Mouse (Mus musculus) heart, embryonic 16.5 days (tissue): Measurements from ENCODE around the gene Mall. TPM values are rescaled to one million over a fixed set of nuclear protein-coding genes. Genes with fewer than 3 reads are reported as not detected.

Experiments
- ATAC-seq: fragments of 200-750 bp; cut with Nextera tagmentation; replicated peaks from 2 replicates; pipeline ENCODE4 v1.8.0; 2017; ENCODE audit warnings: moderate number of reproducible peaks; ENCODE audit not compliant: insufficient read depth, low FRiP score; ENCODE audit errors: extremely low read depth
- H3K27ac ChIP-seq: fragments of 300-500 bp; sonication (generic); 2 replicates; pipeline ENCODE4 v1.5.1; 2014; ENCODE audit warnings: mild to moderate bottlenecking, low read length, control low read depth, moderate library complexity
- H3K27me3 ChIP-seq: fragments of 300-500 bp; sonication (generic); 2 replicates; pipeline ENCODE4 v1.6.1; 2014; ENCODE audit warnings: low read length, mixed read lengths; ENCODE audit not compliant: control insufficient read depth, insufficient read depth
- H3K36me3 ChIP-seq: fragments of 300-500 bp; sonication (generic); 2 replicates; pipeline ENCODE4 v1.6.1; 2014; ENCODE audit not compliant: control insufficient read depth, insufficient read depth
- H3K4me1 ChIP-seq: fragments of 300-500 bp; sonication (generic); 2 replicates; pipeline ENCODE4 v1.6.1; 2014; ENCODE audit warnings: low read length, mixed read lengths; ENCODE audit not compliant: control insufficient read depth, insufficient read depth
- H3K4me2 ChIP-seq: fragments of 300-500 bp; sonication (generic); 2 replicates; pipeline ENCODE4 v1.6.1; 2014; ENCODE audit warnings: low read depth, mild to moderate bottlenecking, control low read depth, low read length
- H3K4me3 ChIP-seq: fragments of 300-500 bp; sonication (generic); 2 replicates; pipeline ENCODE4 v1.5.1; 2014; ENCODE audit warnings: mild to moderate bottlenecking, control low read depth, low read length
- H3K9ac ChIP-seq: fragments of 300-500 bp; sonication (generic); 2 replicates; pipeline ENCODE4 v1.6.1; 2014; ENCODE audit warnings: low read length, control low read depth
- H3K9me3 ChIP-seq: fragments of 300-500 bp; sonication (generic); replicated peaks from 2 replicates; pipeline ENCODE4 v1.6.1; 2016; ENCODE audit warnings: low read length; ENCODE audit not compliant: control insufficient read depth
- WGBS: fragments of 180-500 bp; shearing (Covaris S2); extraction: QIAGEN DNeasy Blood & Tissue Kit; methylation state at CpG from one replicate; pipeline ENCODE4 v1.1.7; 2014; 5-methylcytosine and 5-hydroxymethylcytosine counted together
- polyA plus RNA-seq: library from polyadenylated mRNA; unstranded; fragments of >200 nt; fragmentation: Nextera tagmentation; extraction: Ambion mirVana; gene quantifications from 2 replicates; pipeline ENCODE4 v1.2.1, GENCODE M21; 2015

Gene Mall
- polyA plus RNA-seq, 1 experiment from 2014 or later = 9.5 TPM

- Histone ChIP-seq H3K9ac (no peak overlapping the region), H3K4me2 (no peak overlapping the region), H3K27me3 (no peaks in the 10 kb centered on the region), H3K36me3 (no peaks in the 10 kb centered on the region), H3K4me3 (no peak overlapping the region), H3K9me3 (no peaks in the 10 kb centered on the region), H3K4me1 (no peaks in the 10 kb centered on the region), H3K27ac (peak overlapping the region; percentile 79)
- ATAC-seq = peak; percentile 85
- WGBS = 61% methylated on average over 6 of the region's 6 CpGs
These were observed 7.0 kb upstream of the Mall start for GRCm38 (mm10) chr2:127736631-127737209.

GRCm38 (mm10) chr2:127735512-127736145 is 5.9 kb upstream of the Mall start:
- H3K4me3 ChIP-seq = no peak overlapping the region
- 74% methylated on average over 9 of the region's 9 CpGs for WGBS
- peak overlapping the region; percentile 69 for H3K27ac ChIP-seq
- no peak overlapping the region for H3K9ac ChIP-seq
- H3K9me3 ChIP-seq = no peaks in the 10 kb centered on the region
- H3K36me3 ChIP-seq = no peaks in the 10 kb centered on the region
- no peak overlapping the region for H3K4me2 ChIP-seq
- H3K27me3 ChIP-seq = no peaks in the 10 kb centered on the region
- H3K4me1 ChIP-seq = 0 out of 2 replicates have a peak, but pooled peaks cover 2% of the 10 kb centered on the region
- no peak for ATAC-seq

- Histone ChIP-seq H3K4me2 (no peak overlapping the region), H3K9me3 (no peaks in the 10 kb centered on the region), H3K36me3 (no peaks in the 10 kb centered on the region), H3K27me3 (no peaks in the 10 kb centered on the region), H3K4me3 (no peak overlapping the region), H3K27ac (no peak overlapping the region), H3K4me1 (0 out of 2 replicates have a peak, but pooled peaks cover 3% of the 10 kb centered on the region), H3K9ac (no peak overlapping the region)
- ATAC-seq = no peak
- WGBS = 75% methylated on average over 5 of the region's 5 CpGs
These were observed 5.2 kb upstream of the Mall start for GRCm38 (mm10) chr2:127734889-127735288.

- H3K4me3 ChIP-seq = no peak overlapping the region
- no peaks in the 10 kb centered on the region for H3K27me3 ChIP-seq
- H3K9me3 ChIP-seq = no peaks in the 10 kb centered on the region
- WGBS = 65% methylated on average over 7 of the region's 7 CpGs
- no peak for ATAC-seq
- no peak overlapping the region; the same call in 1 of the 2 replicates for H3K4me2 ChIP-seq
- 0 out of 2 replicates have a peak overlapping the region, but pooled peaks have one; percentile 0 for H3K27ac ChIP-seq
- peaks cover 5% of the 10 kb centered on the region; the same call in 1 of the 2 replicates for H3K4me1 ChIP-seq
- no peaks in the 10 kb centered on the region for H3K36me3 ChIP-seq
- H3K9ac ChIP-seq = no peak overlapping the region
These were observed 717 bp upstream of the Mall start for GRCm38 (mm10) chr2:127730301-127730997.

GRCm38 (mm10) chr2:127728661-127729450 is 876 bp downstream of the Mall start:
- Histone ChIP-seq H3K36me3 (no peaks in the 10 kb centered on the region), H3K4me1 (peaks cover 5% of the 10 kb centered on the region; the same call in 1 of the 2 replicates), H3K9me3 (no peaks in the 10 kb centered on the region), H3K4me2 (peak overlapping the region; percentile 58), H3K9ac (no peak overlapping the region; the same call in 1 of the 2 replicates), H3K27ac (peak overlapping the region; percentile 76), H3K4me3 (peak overlapping the region; percentile 40), H3K27me3 (no peaks in the 10 kb centered on the region)
- 0 out of 2 replicates have a peak, but pooled peaks have one; percentile 34 for ATAC-seq
- 40% methylated on average over 15 of the region's 15 CpGs for WGBS

GRCm38 (mm10) chr2:127728146-127728545 is 1.6 kb downstream of the Mall start:
- no peak for ATAC-seq
- Histone ChIP-seq H3K27me3 (no peaks in the 10 kb centered on the region), H3K4me2 (peak overlapping the region; percentile 58; the same call in 1 of the 2 replicates), H3K4me3 (peak overlapping the region; percentile 24), H3K36me3 (no peaks in the 10 kb centered on the region), H3K9ac (no peak overlapping the region), H3K4me1 (peaks cover 5% of the 10 kb centered on the region), H3K27ac (peak overlapping the region; percentile 76), H3K9me3 (no peaks in the 10 kb centered on the region)
- 63% methylated on average over 6 of the region's 6 CpGs for WGBS

- Histone ChIP-seq H3K4me2 (no peak overlapping the region), H3K4me1 (peaks cover 12% of the 10 kb centered on the region), H3K9ac (no peak overlapping the region), H3K4me3 (no peak overlapping the region), H3K36me3 (no peaks in the 10 kb centered on the region), H3K27ac (peak overlapping the region; percentile 90), H3K27me3 (no peaks in the 10 kb centered on the region; the same call in 1 of the 2 replicates), H3K9me3 (no peaks in the 10 kb centered on the region)
- WGBS = 48% methylated on average over 4 of the region's 4 CpGs
- ATAC-seq = no peak
These were observed 6.5 kb downstream of the Mall start for GRCm38 (mm10) chr2:127723193-127723592.

GRCm38 (mm10) chr2:127722176-127722892 is 7.4 kb downstream of the Mall start:
- Histone ChIP-seq H3K4me2 (no peak overlapping the region), H3K4me1 (peaks cover 12% of the 10 kb centered on the region), H3K27me3 (no peaks in the 10 kb centered on the region; the same call in 1 of the 2 replicates), H3K27ac (peak overlapping the region; percentile 90), H3K4me3 (no peak overlapping the region), H3K9ac (no peak overlapping the region), H3K36me3 (no peaks in the 10 kb centered on the region), H3K9me3 (no peaks in the 10 kb centered on the region)
- peak; percentile 95 for ATAC-seq
- WGBS = 30% methylated on average over 7 of the region's 7 CpGs
